Mouse (Mus musculus): ENCODE results near the gene Greb1.

Gene Greb1

GRCm38 (mm10) chr12:16639078-16639771 is 161.5 kb downstream of the Greb1 start:
- in situ Hi-C loops (cut with MboI, MseI) = loop anchor here (5.0 kb wide), 1 partner anchor 72 kb away; no protein-coding TSS in a partner anchor

- in situ Hi-C loops (cut with MboI, MseI) = loop anchor here (5.0 kb wide), 1 partner anchor 69 kb away; no protein-coding TSS in a partner anchor
Observed at GRCm38 (mm10) chr12:16635816-16636215, 164.9 kb downstream of the Greb1 start.

GRCm38 (mm10) chr12:16634075-16634813 is 166.4 kb downstream of the Greb1 start:
- in situ Hi-C loops (cut with MboI, MseI) = no loop called here

- in situ Hi-C loops (cut with MboI, MseI) = no loop called here
Observed at GRCm38 (mm10) chr12:16633235-16633634, 167.5 kb downstream of the Greb1 start.

GRCm38 (mm10) chr12:16631423-16631822 is 169.3 kb downstream of the Greb1 start:
- in situ Hi-C loops (cut with MboI, MseI) = no loop called here

- in situ Hi-C loops (cut with MboI, MseI) = no loop called here
Observed at GRCm38 (mm10) chr12:16630866-16631185, 169.9 kb downstream of the Greb1 start.

GRCm38 (mm10) chr12:16630152-16630865 is 170.4 kb downstream of the Greb1 start:
- in situ Hi-C loops (cut with MboI, MseI) = no loop called here

Data from T-helper 2 cell (primary cell).